Mouse (Mus musculus): ENCODE measurements around the gene Dab2ip. TPM values are rescaled to one million over a fixed set of nuclear protein-coding genes. Genes with fewer than 3 reads are reported as not detected.

The Dab2ip gene
- polyA plus RNA-seq, 1 experiment from 2014 or later: 68.1 TPM

DNA sequence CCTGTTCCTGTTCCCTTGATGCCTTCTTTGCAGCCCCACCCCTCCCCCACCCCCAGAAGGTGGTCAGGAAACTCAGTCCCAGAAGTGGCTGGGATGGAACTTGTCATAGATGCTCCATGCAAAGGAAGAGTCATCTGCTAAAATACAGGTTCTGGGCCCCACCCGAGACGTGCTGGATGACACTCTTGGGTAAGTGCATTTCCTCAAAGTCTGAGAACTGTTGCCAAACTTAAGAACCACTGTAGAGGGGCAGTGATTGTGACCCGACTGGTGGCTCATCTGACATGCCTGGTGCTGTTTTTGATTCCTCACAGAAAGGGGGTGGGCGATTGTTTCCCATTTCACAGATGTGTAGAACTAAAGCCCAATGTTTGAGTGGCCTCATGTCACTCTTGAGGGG is 111.7 kb downstream of the Dab2ip start:
- no peak overlapping the region for H3K4me2 ChIP-seq (replicated peaks)
- peaks cover 77% of the 10 kb centered on the region for H3K4me1 ChIP-seq
- WGBS: 85% methylated on average over 4 of the region's 4 CpGs
- no peak overlapping the region for H3K27ac ChIP-seq
- no peaks in the 10 kb centered on the region for H3K9me3 ChIP-seq (replicated peaks)
- no peak for ATAC-seq (ENCODE audit: low FRiP score)
- no peaks in the 10 kb centered on the region for H3K36me3 ChIP-seq
- no peak overlapping the region for H3K9ac ChIP-seq
- no peaks in the 10 kb centered on the region for H3K27me3 ChIP-seq
- H3K4me3 ChIP-seq: no peak overlapping the region

GRCm38 (mm10) chr2:35670300-35670699 is 112.2 kb downstream of the Dab2ip start:
- 91% methylated on average over 9 of the region's 9 CpGs for whole genome bisulfite sequencing
- Histone ChIP-seq H3K9ac (no peak overlapping the region), H3K4me3 (no peak overlapping the region), H3K4me2 (replicated peaks) (no peak overlapping the region), H3K36me3 (no peaks in the 10 kb centered on the region), H3K27me3 (no peaks in the 10 kb centered on the region), H3K4me1 (peaks cover 79% of the 10 kb centered on the region), H3K27ac (no peak overlapping the region), H3K9me3 (replicated peaks) (no peaks in the 10 kb centered on the region)
- no peak for ATAC-seq (ENCODE audit: low FRiP score)

GRCm38 (mm10) chr2:35671980-35672910 is 114.2 kb downstream of the Dab2ip start:
- Histone ChIP-seq H3K4me1 (peaks cover 89% of the 10 kb centered on the region), H3K4me3 (no peak overlapping the region), H3K27ac (peak overlapping the region; percentile 40; the same call in 1 of the 2 replicates), H3K9ac (no peak overlapping the region), H3K9me3 (replicated peaks) (no peaks in the 10 kb centered on the region), H3K36me3 (no peaks in the 10 kb centered on the region), H3K27me3 (no peaks in the 10 kb centered on the region), H3K4me2 (replicated peaks) (no peak overlapping the region)
- WGBS: 60% methylated on average over 9 of the region's 9 CpGs
- 0 out of 2 replicates have a peak, but pooled peaks have one; percentile 44 for ATAC-seq (ENCODE audit: low FRiP score)

DNA sequence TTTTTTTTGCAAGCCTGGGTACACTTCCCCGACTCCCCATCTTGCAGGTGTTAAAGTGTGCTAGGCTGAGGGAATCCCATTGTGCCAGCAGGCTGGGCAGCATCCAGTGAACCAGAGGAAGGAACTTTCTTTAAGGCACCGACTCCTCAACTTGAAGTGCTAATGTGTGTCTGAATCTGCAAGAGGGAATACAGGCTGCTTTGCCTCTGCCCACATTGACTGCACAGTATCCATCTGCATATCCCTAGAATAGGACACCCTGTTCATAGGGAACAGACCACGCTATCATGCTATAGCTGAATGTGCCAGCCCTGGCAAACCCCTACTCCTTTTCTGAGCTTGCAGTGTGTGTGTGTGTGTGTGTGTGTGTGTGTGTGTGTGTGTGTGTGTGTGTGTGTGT is 115.1 kb downstream of the Dab2ip start:
- ATAC-seq (ENCODE audit: low FRiP score): no peak
- Histone ChIP-seq H3K36me3 (no peaks in the 10 kb centered on the region), H3K4me1 (peaks cover 89% of the 10 kb centered on the region), H3K27me3 (no peaks in the 10 kb centered on the region), H3K27ac (no peak overlapping the region), H3K4me2 (replicated peaks) (no peak overlapping the region), H3K9me3 (replicated peaks) (no peaks in the 10 kb centered on the region), H3K4me3 (no peak overlapping the region), H3K9ac (no peak overlapping the region)
- WGBS: 88% methylated on average over 3 of the region's 3 CpGs

- ATAC-seq (ENCODE audit: low FRiP score): no peak
- Histone ChIP-seq H3K4me2 (replicated peaks) (no peak overlapping the region), H3K9ac (no peak overlapping the region), H3K27ac (no peak overlapping the region), H3K27me3 (no peaks in the 10 kb centered on the region), H3K4me1 (peaks cover 89% of the 10 kb centered on the region), H3K9me3 (replicated peaks) (no peaks in the 10 kb centered on the region), H3K36me3 (no peaks in the 10 kb centered on the region), H3K4me3 (no peak overlapping the region)
- WGBS: 78% methylated on average over 3 of the region's 3 CpGs
Measured at GRCm38 (mm10) chr2:35673986-35674385, 115.9 kb downstream of the Dab2ip start.

DNA sequence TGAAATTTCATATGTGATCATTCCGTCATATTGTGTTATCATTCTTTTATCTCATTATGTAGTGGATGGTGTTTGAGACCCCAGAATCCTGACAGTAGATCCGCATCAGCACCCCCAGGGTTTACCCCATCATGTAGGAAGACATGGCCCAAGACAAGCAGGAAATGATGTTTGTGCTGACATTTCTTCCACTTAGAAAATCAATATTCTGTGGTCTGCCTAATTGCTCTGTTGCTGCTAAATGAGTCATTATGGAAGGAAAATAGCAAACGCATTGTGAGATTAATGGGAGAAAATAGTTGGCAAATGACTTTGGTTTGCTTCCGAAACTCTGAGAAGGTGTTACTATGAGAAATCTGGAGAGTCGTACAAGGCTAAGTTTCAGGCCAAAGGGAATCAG is 116.4 kb downstream of the Dab2ip start:
- no peak overlapping the region for H3K9ac ChIP-seq
- H3K4me2 ChIP-seq (replicated peaks): no peak overlapping the region
- ATAC-seq (ENCODE audit: low FRiP score): no peak
- no peak overlapping the region for H3K4me3 ChIP-seq
- WGBS: 89% methylated on average over 5 of the region's 5 CpGs
- no peaks in the 10 kb centered on the region for H3K27me3 ChIP-seq
- H3K36me3 ChIP-seq: no peaks in the 10 kb centered on the region
- peaks cover 89% of the 10 kb centered on the region for H3K4me1 ChIP-seq
- H3K9me3 ChIP-seq (replicated peaks): no peaks in the 10 kb centered on the region
- H3K27ac ChIP-seq: no peak overlapping the region

DNA sequence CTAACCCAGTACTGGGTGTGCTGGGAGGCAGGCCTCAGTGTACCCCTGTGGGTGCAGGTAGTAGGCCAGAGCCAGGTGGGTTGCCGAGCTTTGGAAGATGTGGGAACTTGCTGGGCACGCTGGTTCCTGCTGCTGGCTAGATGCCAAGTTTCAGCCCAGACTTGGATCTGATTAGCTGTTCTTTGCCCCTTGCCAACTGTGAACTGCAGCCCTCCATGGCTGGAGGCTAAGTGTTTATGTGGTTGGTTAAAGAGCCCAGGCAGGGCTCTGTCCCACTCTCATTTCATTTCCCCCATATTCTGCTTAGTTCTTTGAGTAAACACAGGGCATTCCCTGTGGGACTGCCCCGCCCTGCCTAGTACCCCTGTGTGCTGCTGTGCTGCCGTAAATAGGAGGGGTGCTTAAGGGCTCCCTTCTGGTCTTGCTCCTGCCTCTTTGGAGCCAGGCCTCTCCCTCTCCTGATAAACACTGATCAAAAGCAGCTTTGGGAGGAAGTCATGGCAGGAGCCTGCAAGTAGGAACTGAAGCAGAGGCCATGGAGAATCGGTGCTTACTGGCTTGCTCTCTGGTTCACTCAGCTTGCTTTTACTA is 118.1 kb downstream of the Dab2ip start:
- Histone ChIP-seq H3K9me3 (replicated peaks) (no peaks in the 10 kb centered on the region), H3K4me1 (peaks cover 88% of the 10 kb centered on the region), H3K27ac (peak overlapping the region; percentile 55), H3K27me3 (no peaks in the 10 kb centered on the region), H3K9ac (peak overlapping the region; percentile 36; the same call in 1 of the 2 replicates), H3K4me2 (replicated peaks) (no peak overlapping the region), H3K4me3 (no peak overlapping the region), H3K36me3 (no peaks in the 10 kb centered on the region)
- 56% methylated on average over 5 of the region's 5 CpGs for WGBS
- ATAC-seq (ENCODE audit: low FRiP score): no peak

- Histone ChIP-seq H3K27ac (peak overlapping the region; percentile 74), H3K36me3 (no peaks in the 10 kb centered on the region), H3K4me2 (replicated peaks) (peak overlapping the region; percentile 9; the same call in 1 of the 2 replicates), H3K4me3 (no peak overlapping the region), H3K9ac (0 out of 2 replicates have a peak overlapping the region, but pooled peaks have one; percentile 3), H3K9me3 (replicated peaks) (no peaks in the 10 kb centered on the region), H3K27me3 (no peaks in the 10 kb centered on the region), H3K4me1 (peaks cover 88% of the 10 kb centered on the region)
- 8% methylated on average over 8 of the region's 8 CpGs for WGBS
- ATAC-seq (ENCODE audit: low FRiP score): peak; percentile 67
Measured at GRCm38 (mm10) chr2:35677855-35678254, 119.8 kb downstream of the Dab2ip start.

- Histone ChIP-seq H3K27me3 (no peaks in the 10 kb centered on the region), H3K4me1 (peaks cover 88% of the 10 kb centered on the region), H3K9ac (peak overlapping the region; percentile 23; the same call in 1 of the 2 replicates), H3K9me3 (replicated peaks) (no peaks in the 10 kb centered on the region), H3K27ac (peak overlapping the region; percentile 74), H3K4me2 (replicated peaks) (no peak overlapping the region), H3K4me3 (no peak overlapping the region), H3K36me3 (no peaks in the 10 kb centered on the region)
- WGBS: 41% methylated on average over 4 of the region's 4 CpGs
- peak; percentile 5; the same call in 1 of the 2 replicates for ATAC-seq (ENCODE audit: low FRiP score)
Measured at GRCm38 (mm10) chr2:35678440-35678839, 120.4 kb downstream of the Dab2ip start.

- ATAC-seq (ENCODE audit: low FRiP score): no peak
- 0 out of 2 replicates have a peak overlapping the region, but pooled peaks have one; percentile 23 for H3K27ac ChIP-seq
- no peaks in the 10 kb centered on the region for H3K9me3 ChIP-seq (replicated peaks)
- no peaks in the 10 kb centered on the region for H3K27me3 ChIP-seq
- no peak overlapping the region for H3K9ac ChIP-seq
- H3K4me2 ChIP-seq (replicated peaks): no peak overlapping the region
- 23% methylated on average over 10 of the region's 10 CpGs for WGBS
- H3K4me3 ChIP-seq: no peak overlapping the region
- no peaks in the 10 kb centered on the region for H3K36me3 ChIP-seq
- H3K4me1 ChIP-seq: peaks cover 96% of the 10 kb centered on the region
Measured at GRCm38 (mm10) chr2:35679812-35680672, 122.0 kb downstream of the Dab2ip start.

DNA sequence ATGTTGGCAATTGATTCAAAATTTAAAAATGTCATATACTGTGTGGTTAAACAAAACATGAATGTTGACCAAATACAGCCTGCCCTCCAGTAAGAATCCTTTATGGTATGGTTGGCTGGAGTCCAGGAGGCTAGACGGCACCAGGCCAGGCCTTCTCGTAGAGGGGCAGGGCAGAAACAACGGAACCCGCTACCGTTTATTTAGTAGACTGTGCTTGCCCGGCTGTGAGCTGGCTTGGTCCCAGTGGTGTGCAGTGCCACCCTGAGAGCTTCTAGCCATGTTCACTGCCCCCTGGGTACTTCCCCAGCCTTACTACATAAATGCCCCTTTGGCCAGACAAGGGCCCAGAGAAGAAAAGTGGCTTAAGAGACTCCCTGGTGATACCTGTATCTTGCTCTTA is 122.8 kb downstream of the Dab2ip start:
- no peak for ATAC-seq (ENCODE audit: low FRiP score)
- Histone ChIP-seq H3K4me3 (no peak overlapping the region), H3K27ac (no peak overlapping the region), H3K9ac (no peak overlapping the region), H3K9me3 (replicated peaks) (no peaks in the 10 kb centered on the region), H3K4me1 (peaks cover 95% of the 10 kb centered on the region), H3K4me2 (replicated peaks) (no peak overlapping the region), H3K27me3 (no peaks in the 10 kb centered on the region), H3K36me3 (no peaks in the 10 kb centered on the region)
- 57% methylated on average over 6 of the region's 6 CpGs for WGBS

DNA sequence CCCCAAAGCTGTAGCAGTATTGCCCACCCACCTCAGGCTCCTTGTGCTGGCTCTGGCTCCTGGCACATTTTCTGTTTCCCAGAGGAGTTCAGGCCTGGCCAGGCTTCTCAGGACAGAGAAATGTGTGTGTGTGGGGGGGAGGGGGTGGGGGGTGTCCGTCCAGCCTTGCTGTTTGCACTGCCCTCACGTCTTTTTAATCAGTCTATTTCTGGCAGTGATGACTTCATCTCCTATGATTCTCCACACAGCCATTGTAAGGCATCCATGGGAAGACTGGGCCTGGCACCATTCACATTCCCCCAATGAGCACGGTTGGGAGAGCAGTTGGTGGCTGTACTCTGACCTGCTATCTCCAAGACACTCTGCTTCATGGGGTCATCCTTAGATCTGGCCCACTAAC is 125.9 kb downstream of the Dab2ip start:
- no peak overlapping the region for H3K4me2 ChIP-seq (replicated peaks)
- no peaks in the 10 kb centered on the region for H3K27me3 ChIP-seq
- H3K9me3 ChIP-seq (replicated peaks): no peaks in the 10 kb centered on the region
- WGBS: 33% methylated on average over 3 of the region's 3 CpGs
- H3K36me3 ChIP-seq: no peaks in the 10 kb centered on the region
- no peak for ATAC-seq (ENCODE audit: low FRiP score)
- H3K9ac ChIP-seq: no peak overlapping the region
- H3K27ac ChIP-seq: no peak overlapping the region; the same call in none of the 2 replicates
- no peak overlapping the region for H3K4me3 ChIP-seq
- H3K4me1 ChIP-seq: peaks cover 87% of the 10 kb centered on the region

All from hindbrain, embryonic 12.5 days (tissue).